ENCODE assay signal across 23 mouse cellular contexts in the genomic region with DNA sequence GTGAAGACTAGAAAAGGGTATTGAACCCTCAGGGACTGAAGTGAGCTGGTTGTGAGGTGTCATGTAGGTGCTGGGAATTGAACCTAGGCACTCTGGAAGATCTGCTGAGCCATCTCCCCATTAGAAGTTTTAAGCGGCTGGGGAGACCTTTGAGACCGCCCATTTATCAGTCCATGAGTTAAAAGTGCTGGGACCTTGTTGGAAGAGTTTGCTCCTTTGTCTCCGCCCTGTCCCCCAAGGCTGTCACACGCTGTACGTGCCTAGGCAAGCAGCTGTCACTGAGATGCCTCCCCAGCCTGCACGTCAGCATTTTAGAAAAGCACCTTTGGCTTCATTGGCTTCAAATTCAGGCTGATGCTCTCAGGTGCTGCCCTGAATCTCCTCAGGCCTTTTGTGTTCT.
"Had no signal": no experiment of that assay in that cellular context is flagged by ENCODE, and none has a peak within 500 bp of the region (broad histone marks: within the 10 kb centered on the region; RNA-seq: fewer than 3 reads in every experiment).

No protein-coding gene starts in this region.

- H3K27ac ChIP-seq: heart, adult 2 months; heart, embryonic 13.5 days; heart, embryonic 15.5 days; hindbrain, embryonic 13.5 days; hindbrain, embryonic 15.5 days; hindbrain, postnatal 0 days; intestine, embryonic 15.5 days; limb, embryonic 13.5 days; limb, embryonic 15.5 days; liver, embryonic 12.5 days; liver, embryonic 14.5 days had no signal

- H3K4me2 ChIP-seq: heart, embryonic 11.5 days; heart, embryonic 13.5 days; heart, embryonic 15.5 days; hindbrain, embryonic 13.5 days; hindbrain, embryonic 15.5 days; intestine, embryonic 15.5 days; limb, embryonic 13.5 days; limb, embryonic 15.5 days; liver, embryonic 12.5 days had no signal

- H3K9ac ChIP-seq: heart, embryonic 13.5 days; heart, embryonic 15.5 days; hindbrain, embryonic 13.5 days; hindbrain, embryonic 15.5 days; intestine, embryonic 15.5 days; limb, embryonic 13.5 days; limb, embryonic 15.5 days; liver, embryonic 12.5 days; liver, embryonic 14.5 days had no signal

- H3K4me3 ChIP-seq: heart, adult 2 months; heart, embryonic 13.5 days; heart, embryonic 15.5 days; hindbrain, embryonic 13.5 days; hindbrain, embryonic 15.5 days; intestine, embryonic 15.5 days; limb, embryonic 13.5 days; limb, embryonic 15.5 days; liver, embryonic 12.5 days had no signal

- ATAC-seq: hindbrain, postnatal 0 days; intestine, embryonic 15.5 days; liver, embryonic 12.5 days had no signal

- H3K36me3 ChIP-seq: heart, embryonic 15.5 days; hindbrain, embryonic 15.5 days; intestine, embryonic 15.5 days had no signal

- H3K9me3 ChIP-seq: heart, embryonic 13.5 days; heart, embryonic 15.5 days; hindbrain, embryonic 13.5 days; hindbrain, embryonic 15.5 days; intestine, embryonic 15.5 days; limb, embryonic 13.5 days; limb, embryonic 15.5 days; liver, embryonic 12.5 days had no signal

- H3K27me3 ChIP-seq: heart, embryonic 13.5 days; heart, embryonic 15.5 days; hindbrain, embryonic 13.5 days; hindbrain, embryonic 15.5 days; intestine, embryonic 15.5 days; limb, embryonic 13.5 days; limb, embryonic 15.5 days; liver, embryonic 12.5 days had no signal

- DNase-seq: gastrocnemius, postnatal 14 days; gastrocnemius, postnatal 36 days; heart, adult 2 months; heart, postnatal 14 days; heart, postnatal 36 days; kidney, adult 11 months; kidney, adult 8-10 months; kidney, postnatal 14 days; kidney, postnatal 36 days; layer of hippocampus, adult 9-11 months; layer of hippocampus, postnatal 36 days; left cerebral cortex, postnatal 4 days had no signal

- H3K4me1 ChIP-seq: heart, embryonic 13.5 days; heart, embryonic 15.5 days; intestine, embryonic 15.5 days had no signal
